Mouse (Mus musculus) C2C12 (cell line): ENCODE data around the gene E2f4.

Source experiments
- CTCF ChIP-seq: IDR thresholded peaks from one replicate; pipeline ENCODE4 v1.5.1; 2011; ENCODE audit not compliant: control insufficient read depth, insufficient read depth, insufficient read length
- FOSL1 ChIP-seq: IDR thresholded peaks from one replicate; pipeline ENCODE4 v1.8.0; 2011; ENCODE audit warnings: mild to moderate bottlenecking, low read length; ENCODE audit not compliant: poor library complexity, insufficient read depth, severe bottlenecking
- MAX ChIP-seq: IDR thresholded peaks from one replicate; pipeline ENCODE4 v1.6.1; 2011; ENCODE audit warnings: mild to moderate bottlenecking, control low read depth
- USF1 ChIP-seq: IDR thresholded peaks from one replicate; pipeline ENCODE4 v1.6.1; 2011; ENCODE audit warnings: low read depth, mild to moderate bottlenecking, control low read depth, moderate library complexity

DNA sequence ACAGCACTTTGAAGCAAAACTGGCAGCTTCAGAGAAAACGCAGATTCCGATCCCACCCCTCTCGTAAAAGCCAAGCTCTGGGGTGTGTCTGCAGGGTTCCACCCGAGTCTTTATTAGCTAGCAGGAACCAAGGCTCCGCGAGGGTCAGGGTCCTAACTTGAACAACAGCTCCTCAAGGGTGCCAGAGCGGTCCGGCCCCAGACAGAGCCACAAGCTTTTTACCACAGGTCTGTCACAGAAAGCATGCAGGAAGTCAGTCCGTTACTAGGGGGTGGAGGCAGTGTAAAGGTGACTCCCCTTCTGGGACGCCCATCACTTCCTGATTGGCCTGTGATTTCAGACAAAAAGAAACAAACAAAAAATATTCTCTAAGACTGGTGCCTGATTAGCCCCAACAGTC is 32.3 kb upstream of the E2f4 start:
- no peak for TF ChIP-seq CTCF
- TF ChIP-seq USF1, result no peak
- TF ChIP-seq FOSL1, result no peak
- TF ChIP-seq MAX, result no peak
